Mouse (Mus musculus) cortical plate, adult 2 months (tissue): ENCODE results near the gene Tas2r124.

Source experiments
- CTCF ChIP-seq: fragments of 200-500 bp; IDR thresholded peaks from 2 replicates; pipeline ENCODE4 v1.5.1; 2011; ENCODE audit warnings: mild to moderate bottlenecking, control low read depth, low read length; ENCODE audit not compliant: insufficient read depth; ENCODE audit errors: extremely low read depth
- POLR2A ChIP-seq: fragments of 200-500 bp; IDR thresholded peaks from 2 replicates; pipeline ENCODE4 v1.6.1; 2011; ENCODE audit warnings: mild to moderate bottlenecking, low read length, control low read depth; ENCODE audit not compliant: insufficient read depth; ENCODE audit errors: extremely low read depth

- TF ChIP-seq CTCF, result no peak
- TF ChIP-seq POLR2A, result no peak
Measured at GRCm38 (mm10) chr6:132754430-132754829, at the start of gene Tas2r124.
